Mouse (Mus musculus) WW6 (cell line): ENCODE measurements around the gene R3hdm1.

Experiments used
- DNase-seq: peaks from one replicate; pipeline ENCODE4 v3.0.0-alpha.2; 2013; ENCODE audit warnings: low read depth, low spot score

R3hdm1 gene

DNA sequence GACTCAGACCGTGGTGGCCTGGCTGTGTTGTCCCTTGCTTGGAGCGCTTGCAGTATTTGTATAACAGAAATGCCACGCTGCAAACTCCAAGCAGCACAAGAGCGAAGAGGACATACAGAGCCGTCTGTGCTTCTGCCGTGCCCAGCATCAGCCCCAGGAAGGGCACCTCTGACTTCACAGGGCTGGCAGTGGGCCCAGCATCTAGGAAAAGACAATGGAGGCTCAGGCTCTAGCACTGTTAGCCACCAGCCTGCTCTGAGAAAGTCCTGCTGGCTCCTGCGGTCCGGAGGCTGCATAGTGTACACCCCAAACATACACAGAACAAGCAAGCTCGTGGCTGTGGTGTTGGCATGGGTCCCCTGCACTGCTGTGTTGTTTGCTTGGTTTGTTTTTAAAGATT lies 182.0 kb downstream of the R3hdm1 start:
- DNase-seq: no peak
